Mouse (Mus musculus): ENCODE results near the gene Ciart.
"Not testable (repeated sequence)": the region's sequence is repeated elsewhere in the genome, so short reads cannot be mapped to it uniquely, and the experiment has no call there.

The Ciart gene

GRCm38 (mm10) chr3:95865571-95865970 lies 16.5 kb downstream of the Ciart start:
- DNase-seq (ENCODE audit: extremely low read depth, low read depth, low spot score) = no peak

- DNase-seq (ENCODE audit: extremely low read depth, low read depth, low spot score) = no peak
These were observed 17.0 kb downstream of the Ciart start for GRCm38 (mm10) chr3:95865050-95865449.

GRCm38 (mm10) chr3:95863578-95863977 lies 18.5 kb downstream of the Ciart start:
- no peak for DNase-seq (ENCODE audit: extremely low read depth, low read depth, low spot score)

GRCm38 (mm10) chr3:95861796-95862195 lies 20.3 kb downstream of the Ciart start:
- no peak for DNase-seq (ENCODE audit: extremely low read depth, low read depth, low spot score)

- DNase-seq (ENCODE audit: extremely low read depth, low read depth, low spot score) = no peak
These were observed 20.8 kb downstream of the Ciart start for GRCm38 (mm10) chr3:95861216-95861615.

- no peak for DNase-seq (ENCODE audit: extremely low read depth, low read depth, low spot score)
These were observed 21.7 kb downstream of the Ciart start for GRCm38 (mm10) chr3:95860323-95860722.

- not testable (repeated sequence) for DNase-seq (ENCODE audit: extremely low read depth, low read depth, low spot score)
These were observed 23.8 kb downstream of the Ciart start for GRCm38 (mm10) chr3:95858278-95858677.

- DNase-seq (ENCODE audit: extremely low read depth, low read depth, low spot score) = not testable (repeated sequence)
These were observed 25.0 kb downstream of the Ciart start for GRCm38 (mm10) chr3:95857050-95857449.

- no peak for DNase-seq (ENCODE audit: extremely low read depth, low read depth, low spot score)
These were observed 25.9 kb downstream of the Ciart start for GRCm38 (mm10) chr3:95856115-95856514.

- DNase-seq (ENCODE audit: extremely low read depth, low read depth, low spot score) = no peak
These were observed 26.5 kb downstream of the Ciart start, which contains the start of gene Prpf3 for GRCm38 (mm10) chr3:95855502-95856089. Gene Prpf3 (minus strand): TSS chr3:95855885.

GRCm38 (mm10) chr3:95851317-95851716 lies 30.7 kb downstream of the Ciart start:
- no peak for DNase-seq (ENCODE audit: extremely low read depth, low read depth, low spot score)

GRCm38 (mm10) chr3:95850611-95851010 lies 31.4 kb downstream of the Ciart start:
- no peak for DNase-seq (ENCODE audit: extremely low read depth, low read depth, low spot score)

GRCm38 (mm10) chr3:95842503-95843214 lies 39.4 kb downstream of the Ciart start:
- no peak for DNase-seq (ENCODE audit: extremely low read depth, low read depth, low spot score)

GRCm38 (mm10) chr3:95839250-95839649 lies 42.8 kb downstream of the Ciart start:
- no peak for DNase-seq (ENCODE audit: extremely low read depth, low read depth, low spot score)

GRCm38 (mm10) chr3:95829053-95829452 lies 53.0 kb downstream of the Ciart start:
- DNase-seq (ENCODE audit: extremely low read depth, low read depth, low spot score) = no peak
